9 mouse cellular contexts compared by ENCODE assay signal in genomic region chr9:107579023-107579900, GRCm38 (mm10). TPM values are rescaled to one million over a fixed set of nuclear protein-coding genes. Genes with fewer than 3 reads are reported as not detected.
A peak's percentile ranks its signal among the peaks of the same experiment; 100 is the strongest.
DNase-seq lines count a peak whose midpoint lies in the region; ATAC-seq and TF ChIP-seq lines count a peak whose summit lies in the region.
"Had no signal": no experiment of that assay in that cellular context is flagged by ENCODE, and none has a peak within 500 bp of the region (broad histone marks: within the 10 kb centered on the region; RNA-seq: fewer than 3 reads in every experiment).

No protein-coding gene starts in this region.

- no peaks in the 10 kb centered on the region for H3K9me3 ChIP-seq in heart, embryonic 10.5 days
- H3K9me3 ChIP-seq in neural tube, embryonic 12.5 days = no peaks in the 10 kb centered on the region
- H3K9me3 ChIP-seq in hindbrain, embryonic 15.5 days = no peaks in the 10 kb centered on the region
- no peaks in the 10 kb centered on the region for H3K9me3 ChIP-seq in stomach, postnatal 0 days (ENCODE audit: control insufficient read depth, low read length)

- H3K4me1 ChIP-seq in heart, embryonic 10.5 days = peaks cover 67% of the 10 kb centered on the region
- peaks cover 43% of the 10 kb centered on the region for H3K4me1 ChIP-seq in neural tube, embryonic 12.5 days
- peaks cover 31% of the 10 kb centered on the region for H3K4me1 ChIP-seq in hindbrain, embryonic 15.5 days (replicated peaks)
- peaks cover 8% of the 10 kb centered on the region for H3K4me1 ChIP-seq in stomach, postnatal 0 days (replicated peaks; ENCODE audit: control insufficient read depth, insufficient read depth)

- H3K27ac ChIP-seq in heart, embryonic 10.5 days = 0 out of 2 replicates have a peak overlapping the region, but pooled peaks have one; percentile 25
- no peak overlapping the region for H3K27ac ChIP-seq in neural tube, embryonic 12.5 days
- H3K27ac ChIP-seq in hindbrain, embryonic 15.5 days (replicated peaks) = no peak overlapping the region
- peak overlapping the region; percentile 96 for H3K27ac ChIP-seq in stomach, postnatal 0 days (replicated peaks)

- ATAC-seq in neural tube, embryonic 12.5 days (ENCODE audit: low FRiP score, low read depth) = no peak
- ATAC-seq in hindbrain, embryonic 15.5 days (ENCODE audit: low FRiP score, low read depth) = no peak
- no peak for ATAC-seq in stomach, postnatal 0 days (ENCODE audit: low FRiP score, low TSS enrichment)

- peaks cover 21% of the 10 kb centered on the region for H3K36me3 ChIP-seq in heart, embryonic 10.5 days
- H3K36me3 ChIP-seq in neural tube, embryonic 12.5 days = peaks cover 17% of the 10 kb centered on the region
- H3K36me3 ChIP-seq in hindbrain, embryonic 15.5 days = peaks cover 9% of the 10 kb centered on the region
- no peaks in the 10 kb centered on the region for H3K36me3 ChIP-seq in stomach, postnatal 0 days (ENCODE audit: control insufficient read depth, insufficient read depth, low read length)

- H3K27me3 ChIP-seq in heart, embryonic 10.5 days (ENCODE audit: insufficient read depth, poor library complexity, severe bottlenecking) = no peaks in the 10 kb centered on the region
- H3K27me3 ChIP-seq in neural tube, embryonic 12.5 days (replicated peaks) = no peaks in the 10 kb centered on the region
- no peaks in the 10 kb centered on the region for H3K27me3 ChIP-seq in hindbrain, embryonic 15.5 days
- H3K27me3 ChIP-seq in stomach, postnatal 0 days (ENCODE audit: control insufficient read depth, insufficient read depth, low read length) = no peaks in the 10 kb centered on the region

- whole genome bisulfite sequencing in heart, embryonic 10.5 days = 90% methylated on average over 14 of the region's 14 CpGs
- 94% methylated on average over 14 of the region's 14 CpGs for WGBS in neural tube, embryonic 12.5 days
- WGBS in hindbrain, embryonic 15.5 days = 89% methylated on average over 14 of the region's 14 CpGs
- WGBS in stomach, postnatal 0 days = 91% methylated on average over 14 of the region's 14 CpGs

- TF ChIP-seq CTCF in stomach, postnatal 0 days (IDR thresholded peaks at IDR 0.05; ENCODE audit: low read depth) = no peak

- DNase-seq in heart, embryonic 10.5 days (ENCODE audit: low spot score) = no peak
- no peak for DNase-seq in heart, postnatal 36 days
- no peak for DNase-seq in neural tube, embryonic 10.5 days (ENCODE audit: extremely low spot score, low spot score)
- DNase-seq in stomach, postnatal 0 days (ENCODE audit: low spot score) = no peak
- no peak for DNase-seq in ovary, postnatal 36 days (ENCODE audit: low spot score)
- DNase-seq in layer of hippocampus, adult 9-10 months (ENCODE audit: low spot score) = no peak
- DNase-seq: kidney, adult 8-10 months had no signal

- no peak for TF ChIP-seq EP300 in stomach, postnatal 0 days (optimal IDR thresholded peaks at IDR 0.05)

- peak overlapping the region; percentile 95; the same call in 1 of the 2 replicates for H3K4me2 ChIP-seq in neural tube, embryonic 12.5 days (replicated peaks)
- peak overlapping the region; percentile 92; the same call in 1 of the 2 replicates for H3K4me2 ChIP-seq in hindbrain, embryonic 15.5 days
- no peak overlapping the region for H3K4me2 ChIP-seq in stomach, postnatal 0 days (replicated peaks; ENCODE audit: low read depth)

- no peak overlapping the region for H3K9ac ChIP-seq in neural tube, embryonic 12.5 days
- H3K9ac ChIP-seq in hindbrain, embryonic 15.5 days = no peak overlapping the region
- H3K9ac ChIP-seq in stomach, postnatal 0 days (ENCODE audit: low read length) = peak overlapping the region; percentile 23

- H3K4me3 ChIP-seq in heart, embryonic 10.5 days = no peak overlapping the region
- H3K4me3 ChIP-seq in neural tube, embryonic 12.5 days = no peak overlapping the region
- no peak overlapping the region for H3K4me3 ChIP-seq in hindbrain, embryonic 15.5 days
- no peak overlapping the region for H3K4me3 ChIP-seq in stomach, postnatal 0 days (ENCODE audit: low read depth, low read length)

- intact Hi-C loops in heart, postnatal 36 days (cut with DNase I) = no loop called here

RNA-seq across cellular contexts. Expression of gene Naa80, which starts 0.6 kb away (rescaled TPM):
- 14.8 and 15.3 TPM in 2 replicates for polyA plus RNA-seq in heart, embryonic 10.5 days (2016; fragmentation: Nextera tagmentation; extraction: Ambion mirVana)
- total RNA-seq in heart, postnatal 36 days (2021) = 10 to 100 TPM; 16.6 to 19.1 TPM
- 12.6 and 15.8 TPM in 2 replicates for polyA plus RNA-seq in neural tube, embryonic 12.5 days (2016; fragmentation: Nextera tagmentation; extraction: Ambion mirVana)
- 17.6 and 19.5 TPM in 2 replicates for polyA plus RNA-seq in hindbrain, embryonic 15.5 days (2015; fragmentation: Nextera tagmentation; extraction: Ambion mirVana)
- polyA plus RNA-seq in stomach, postnatal 0 days (2015; fragmentation: Nextera tagmentation; extraction: Ambion mirVana) = 13.3 and 14.7 TPM in 2 replicates

RNA-seq across cellular contexts. Expression of gene Hyal3, which starts 1.4 kb away (rescaled TPM):
- polyA plus RNA-seq in heart, embryonic 10.5 days (2016; fragmentation: Nextera tagmentation; extraction: Ambion mirVana) = 0.36 and 0.70 TPM in 2 replicates
- total RNA-seq in heart, postnatal 36 days (2021) = under 1 TPM; 0.36 to 0.46 TPM
- polyA plus RNA-seq in neural tube, embryonic 12.5 days (2016; fragmentation: Nextera tagmentation; extraction: Ambion mirVana) = 0.84 and 1.5 TPM in 2 replicates
- polyA plus RNA-seq in hindbrain, embryonic 15.5 days (2015; fragmentation: Nextera tagmentation; extraction: Ambion mirVana) = 1.8 and 2.2 TPM in 2 replicates
- polyA plus RNA-seq in stomach, postnatal 0 days (2015; fragmentation: Nextera tagmentation; extraction: Ambion mirVana) = 1.3 and 1.4 TPM in 2 replicates

RNA-seq across cellular contexts. Expression of gene Hyal1, which starts 2.5 kb away (rescaled TPM):
- polyA plus RNA-seq in heart, embryonic 10.5 days (2016; fragmentation: Nextera tagmentation; extraction: Ambion mirVana) = 4.9 and 6.8 TPM in 2 replicates
- total RNA-seq in heart, postnatal 36 days (2021) = 1 to 10 TPM; 5.1 to 5.7 TPM
- 7.2 and 7.5 TPM in 2 replicates for polyA plus RNA-seq in neural tube, embryonic 12.5 days (2016; fragmentation: Nextera tagmentation; extraction: Ambion mirVana)
- 7.5 and 8.4 TPM in 2 replicates for polyA plus RNA-seq in hindbrain, embryonic 15.5 days (2015; fragmentation: Nextera tagmentation; extraction: Ambion mirVana)
- 7.2 and 8.0 TPM in 2 replicates for polyA plus RNA-seq in stomach, postnatal 0 days (2015; fragmentation: Nextera tagmentation; extraction: Ambion mirVana)

RNA-seq across cellular contexts. Expression of gene Ifrd2, which starts 8.2 kb away (rescaled TPM):
- 58.0 and 62.8 TPM in 2 replicates for polyA plus RNA-seq in heart, embryonic 10.5 days (2016; fragmentation: Nextera tagmentation; extraction: Ambion mirVana)
- 10 to 100 TPM; 48.4 to 51.2 TPM for total RNA-seq in heart, postnatal 36 days (2021)
- polyA plus RNA-seq in neural tube, embryonic 12.5 days (2016; fragmentation: Nextera tagmentation; extraction: Ambion mirVana) = 20.6 and 23.3 TPM in 2 replicates
- 16.3 and 17.3 TPM in 2 replicates for polyA plus RNA-seq in hindbrain, embryonic 15.5 days (2015; fragmentation: Nextera tagmentation; extraction: Ambion mirVana)
- 35.5 and 42.7 TPM in 2 replicates for polyA plus RNA-seq in stomach, postnatal 0 days (2015; fragmentation: Nextera tagmentation; extraction: Ambion mirVana)

RNA-seq across cellular contexts. Expression of gene Hyal2, which starts 11.5 kb away (rescaled TPM):
- polyA plus RNA-seq in heart, embryonic 10.5 days (2016; fragmentation: Nextera tagmentation; extraction: Ambion mirVana) = 116 and 128 TPM in 2 replicates
- 10 to 100 TPM; 36.4 to 39.0 TPM for total RNA-seq in heart, postnatal 36 days (2021)
- polyA plus RNA-seq in neural tube, embryonic 12.5 days (2016; fragmentation: Nextera tagmentation; extraction: Ambion mirVana) = 93.6 and 97.0 TPM in 2 replicates
- 65.8 and 67.4 TPM in 2 replicates for polyA plus RNA-seq in hindbrain, embryonic 15.5 days (2015; fragmentation: Nextera tagmentation; extraction: Ambion mirVana)
- 49.6 and 50.4 TPM in 2 replicates for polyA plus RNA-seq in stomach, postnatal 0 days (2015; fragmentation: Nextera tagmentation; extraction: Ambion mirVana)

Comparison
In these comparisons a context has a peak if more than half of its experiments do, and no peak if none do; other contexts are left out.
1. H3K27ac ChIP-seq: peak in heart, embryonic 10.5 days (single experiment) and stomach, postnatal 0 days (single experiment); none in neural tube, embryonic 12.5 days (single experiment) and hindbrain, embryonic 15.5 days (single experiment).